Mouse (Mus musculus) T-cell, adult 2 months (primary cell): Measurements from ENCODE around the gene Kiss1r.

Experiments used
- DNase-seq: peaks from one replicate; pipeline ENCODE4 v3.0.0; 2022; ENCODE audit warnings: low spot score

The Kiss1r gene

GRCm38 (mm10) chr10:79924998-79925784 lies 8.4 kb downstream of the Kiss1r start:
- peak; percentile 91 for DNase-seq

GRCm38 (mm10) chr10:79925785-79926490 lies 9.2 kb downstream of the Kiss1r start:
- peak; percentile 34 for DNase-seq

GRCm38 (mm10) chr10:79926491-79927323 lies 9.9 kb downstream of the Kiss1r start, which contains the start of gene Arid3a:
Gene Arid3a, plus strand, starts transcription at chr10:79927043.
- DNase-seq: peak; percentile 89

GRCm38 (mm10) chr10:79927324-79928029 lies 10.7 kb downstream of the Kiss1r start:
- DNase-seq: peak; percentile 54

GRCm38 (mm10) chr10:79928030-79928694 lies 11.4 kb downstream of the Kiss1r start:
- DNase-seq: no peak

- no peak for DNase-seq
These were observed 12.3 kb downstream of the Kiss1r start for GRCm38 (mm10) chr10:79928907-79929701.

- DNase-seq: no peak
These were observed 13.4 kb downstream of the Kiss1r start for GRCm38 (mm10) chr10:79929967-79930825.

GRCm38 (mm10) chr10:79930826-79931186 lies 14.0 kb downstream of the Kiss1r start:
- DNase-seq: no peak

- DNase-seq: no peak
These were observed 15.0 kb downstream of the Kiss1r start for GRCm38 (mm10) chr10:79931797-79932196.

- DNase-seq: no peak
These were observed 16.0 kb downstream of the Kiss1r start for GRCm38 (mm10) chr10:79932736-79933135.

GRCm38 (mm10) chr10:79933145-79933679 lies 16.4 kb downstream of the Kiss1r start:
- no peak for DNase-seq

- DNase-seq: no peak
These were observed 17.1 kb downstream of the Kiss1r start for GRCm38 (mm10) chr10:79933861-79934260.

- DNase-seq: no peak
These were observed 17.5 kb downstream of the Kiss1r start for GRCm38 (mm10) chr10:79934272-79934721.

- DNase-seq: no peak
These were observed 18.2 kb downstream of the Kiss1r start for GRCm38 (mm10) chr10:79934794-79935569.

GRCm38 (mm10) chr10:79936284-79936910 lies 19.6 kb downstream of the Kiss1r start:
- DNase-seq: no peak

GRCm38 (mm10) chr10:79936911-79937441 lies 20.2 kb downstream of the Kiss1r start:
- peak; percentile 89 for DNase-seq

GRCm38 (mm10) chr10:79937775-79938526 lies 21.2 kb downstream of the Kiss1r start:
- no peak for DNase-seq
